Mouse (Mus musculus): Measurements from ENCODE around the gene Gmfb.
A peak's percentile ranks its signal among the peaks of the same experiment; 100 is the strongest.

Gmfb gene

DNA sequence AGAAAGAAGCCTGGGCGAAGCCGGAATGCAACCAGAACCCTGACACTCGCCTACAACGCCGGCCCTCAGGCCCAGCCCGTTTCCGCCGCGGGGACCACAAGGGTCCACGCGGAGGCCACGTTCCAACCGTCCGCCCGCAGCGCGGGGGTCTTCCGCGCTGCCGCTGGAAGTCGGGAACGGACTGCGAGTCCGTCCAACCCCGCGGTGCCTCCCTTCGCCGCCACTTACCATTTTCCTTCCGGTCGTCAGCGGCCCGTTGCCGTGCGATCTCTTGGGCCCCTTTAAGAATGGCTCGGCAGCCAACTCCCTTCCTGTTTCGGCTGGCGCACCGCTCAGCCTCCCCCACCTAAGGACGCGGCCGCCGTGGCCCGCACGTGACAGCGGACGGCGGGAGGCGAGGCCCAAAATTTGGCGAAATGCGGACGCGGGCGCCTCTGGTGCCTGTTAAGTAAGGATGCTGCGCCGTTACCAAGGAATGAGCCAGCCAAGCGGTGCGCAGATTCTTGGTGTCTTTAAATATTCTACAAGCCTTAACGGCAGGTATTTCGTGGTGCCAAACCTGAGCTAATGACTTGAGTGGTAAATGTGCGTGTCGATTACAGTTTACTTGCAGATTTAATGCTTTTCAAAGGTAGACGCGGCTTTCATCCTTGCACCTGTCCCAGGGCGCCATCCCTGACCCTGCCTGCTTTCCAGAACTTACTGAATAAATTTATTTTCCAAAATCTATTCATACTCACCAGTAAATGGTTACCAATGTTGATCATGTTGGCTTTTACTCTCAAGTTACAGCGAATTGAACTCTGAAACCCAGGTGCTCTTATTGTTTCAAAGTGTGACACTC lies at the start of gene Gmfb:
Gene Gmfb (minus strand): TSS at position 370 of the 844 bp plus-strand sequence.
- DNase-seq: peak; percentile 100

- peak; percentile 61 for DNase-seq
Observed at GRCm38 (mm10) chr14:46862922-46863321, 40.9 kb upstream of the Gmfb start.

- peak; percentile 66 for DNase-seq
Observed at GRCm38 (mm10) chr14:46853677-46854076, 31.6 kb upstream of the Gmfb start.

DNA sequence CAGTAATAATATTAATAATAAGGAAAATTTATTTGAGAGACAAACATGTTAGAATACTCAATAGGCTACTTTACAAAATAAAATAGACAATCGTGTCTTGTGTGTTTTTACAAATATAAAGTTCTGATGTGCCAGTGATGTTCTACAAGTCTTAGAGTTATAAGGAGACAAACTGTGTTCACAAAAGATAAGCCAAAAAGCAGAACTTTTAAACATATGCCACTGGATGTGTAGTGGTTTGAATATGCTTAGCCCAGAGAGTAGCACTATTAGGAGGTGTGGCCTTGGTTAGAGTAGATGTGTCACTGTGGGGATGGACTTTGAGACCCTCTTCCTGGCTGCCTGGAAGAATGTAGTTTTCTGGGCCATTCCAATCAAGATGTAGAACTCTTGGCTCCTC lies 27.7 kb upstream of the Gmfb start:
- DNase-seq: no peak

DNA sequence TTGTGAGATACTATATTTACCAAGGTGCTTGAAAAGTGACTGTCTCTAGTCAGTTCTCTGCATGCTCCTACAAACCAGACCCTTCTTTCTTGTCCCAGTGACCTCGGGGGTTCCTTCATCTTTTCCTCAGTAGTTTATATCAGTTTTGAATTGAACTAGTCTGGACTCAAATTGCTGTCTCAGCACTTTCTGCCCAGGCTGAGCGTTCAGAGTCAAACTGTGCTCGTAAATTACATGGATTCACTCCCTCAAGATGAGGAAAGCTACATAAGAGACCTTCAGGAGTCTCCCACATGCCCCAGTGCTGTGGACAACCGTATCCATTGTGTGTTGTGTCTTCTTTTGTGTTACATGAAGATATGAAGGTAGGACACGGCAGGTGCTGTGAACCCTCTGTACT lies 26.7 kb upstream of the Gmfb start:
- peak; percentile 83 for DNase-seq

GRCm38 (mm10) chr14:46848063-46848590 lies 26.1 kb upstream of the Gmfb start:
- DNase-seq: peak; percentile 55

- peak; percentile 85 for DNase-seq
Observed at GRCm38 (mm10) chr14:46845706-46846105, 23.7 kb upstream of the Gmfb start.

GRCm38 (mm10) chr14:46839326-46839725 lies 17.3 kb upstream of the Gmfb start:
- DNase-seq: peak; percentile 19

DNA sequence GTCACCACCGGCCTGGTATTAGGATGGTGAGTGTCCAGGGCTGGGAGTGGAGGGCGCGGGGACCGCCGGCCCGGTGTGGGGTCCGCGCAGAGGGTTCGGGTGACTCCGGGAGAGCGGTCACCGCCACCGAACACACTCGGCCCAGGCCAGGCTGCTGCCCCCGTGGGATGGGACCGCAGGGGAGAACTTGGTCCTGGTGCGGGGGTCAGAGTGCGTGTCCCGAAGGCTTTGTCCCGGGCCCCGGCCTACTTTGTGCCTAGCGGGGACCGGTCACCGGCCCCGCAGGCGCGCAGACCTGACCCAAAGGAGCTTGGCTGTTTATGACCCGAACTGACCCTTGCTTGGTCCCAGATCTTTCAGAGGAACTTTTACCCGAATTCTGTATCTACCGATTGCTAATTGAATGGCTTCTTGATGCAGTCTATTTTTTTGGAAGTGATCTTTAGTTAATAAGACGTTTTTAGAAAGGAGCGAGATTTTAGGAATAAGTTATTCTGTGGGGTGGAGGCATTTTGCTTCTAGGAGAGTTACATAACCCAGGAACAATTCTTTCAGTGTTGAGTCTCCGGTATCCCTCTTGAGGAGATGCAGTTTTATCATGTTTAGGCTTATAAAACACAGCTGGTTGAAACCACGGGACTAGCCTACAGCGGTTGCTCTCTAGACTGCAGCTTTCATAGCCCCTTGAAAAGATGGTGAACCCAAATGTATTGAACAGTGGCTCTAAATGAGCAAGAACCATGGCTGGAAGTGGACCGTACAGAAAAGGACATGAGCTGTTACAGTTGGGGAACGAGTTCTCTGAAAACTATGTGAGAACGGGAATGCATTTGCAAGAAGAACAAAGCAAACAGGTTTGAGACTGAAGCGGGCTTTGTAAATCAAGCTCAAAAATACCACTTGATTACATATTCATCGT lies 10.6 kb upstream of the Gmfb start:
- DNase-seq: no peak

DNA sequence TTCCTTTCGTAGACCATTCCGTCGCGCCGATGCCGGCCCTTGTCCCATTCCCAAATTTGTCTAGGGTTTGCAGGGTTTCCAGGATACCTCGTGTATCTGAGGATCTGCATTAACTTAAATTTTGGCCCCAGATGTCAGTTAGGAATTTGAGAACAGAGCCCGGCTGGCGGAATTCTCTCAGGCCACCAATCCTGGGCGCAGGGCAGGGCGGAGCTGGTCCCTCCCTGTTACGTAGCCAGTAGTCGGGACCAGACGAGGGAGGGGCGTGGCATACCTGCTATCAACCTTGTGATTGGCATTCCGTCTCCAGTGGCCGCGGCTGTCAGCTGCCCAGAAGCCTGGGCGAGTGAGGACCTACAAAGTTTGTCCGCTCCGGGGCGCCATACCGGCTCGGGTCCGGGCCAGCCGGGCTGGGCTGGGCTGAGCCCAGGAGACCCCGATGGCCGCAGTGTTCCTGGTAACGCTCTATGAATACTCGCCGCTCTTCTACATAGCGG lies 9.8 kb upstream of the Gmfb start, which contains the start of gene Cgrrf1:
Gene Cgrrf1 (plus strand): TSS at position 289 of the 497 bp plus-strand sequence.
- DNase-seq: peak; percentile 100

DNA sequence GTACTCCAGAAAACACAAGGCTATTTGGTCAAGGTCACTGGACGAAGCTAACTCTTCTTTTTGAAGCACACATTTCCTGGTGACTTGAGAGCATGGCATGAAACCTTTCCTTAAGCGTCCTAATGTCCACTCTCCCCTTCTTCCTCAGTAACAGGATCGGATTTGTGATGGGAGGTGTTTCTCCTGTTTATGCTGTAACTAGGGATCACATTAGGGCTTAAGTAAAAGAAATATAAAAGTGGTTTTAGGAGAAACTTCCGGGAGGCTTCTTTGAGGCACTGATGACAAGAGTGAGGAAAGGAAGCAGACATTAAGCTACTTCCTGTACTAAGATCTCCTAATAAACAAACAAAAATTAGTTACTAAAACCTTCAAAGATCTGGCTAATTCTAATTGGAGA lies 9.3 kb upstream of the Gmfb start:
- peak; percentile 67 for DNase-seq

- DNase-seq: peak; percentile 53
Observed at GRCm38 (mm10) chr14:46827430-46827829, 5.4 kb upstream of the Gmfb start.

GRCm38 (mm10) chr14:46823996-46824395 lies 2.0 kb upstream of the Gmfb start:
- DNase-seq: peak; percentile 70

GRCm38 (mm10) chr14:46821271-46821872 lies 670 bp downstream of the Gmfb start:
- DNase-seq: peak; percentile 93

DNA sequence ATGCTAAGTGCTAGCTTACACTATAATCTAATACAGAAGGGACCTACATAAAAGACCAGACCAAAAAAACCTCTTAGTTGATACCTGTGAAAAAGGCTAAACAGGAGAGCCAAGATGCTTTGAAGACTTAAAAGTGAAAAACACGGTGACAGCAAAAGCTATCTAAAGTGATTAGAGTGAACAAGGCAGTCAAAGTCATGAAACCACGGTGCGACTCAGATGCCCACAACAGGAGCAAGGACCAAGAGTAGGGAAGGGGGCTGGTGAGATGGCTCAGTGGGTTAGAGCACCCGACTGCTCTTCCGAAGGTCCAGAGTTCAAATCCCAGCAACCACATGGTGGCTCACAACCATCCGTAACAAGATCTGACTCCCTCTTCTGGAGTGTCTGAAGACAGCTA lies 2.1 kb downstream of the Gmfb start:
- DNase-seq: peak; percentile 68

- peak; percentile 4 for DNase-seq
Observed at GRCm38 (mm10) chr14:46818743-46819142, 3.3 kb downstream of the Gmfb start.

- DNase-seq: peak; percentile 74
Observed at GRCm38 (mm10) chr14:46816916-46817622, 5.0 kb downstream of the Gmfb start.

- peak; percentile 53 for DNase-seq
Observed at GRCm38 (mm10) chr14:46815640-46816039, 6.4 kb downstream of the Gmfb start.

DNA sequence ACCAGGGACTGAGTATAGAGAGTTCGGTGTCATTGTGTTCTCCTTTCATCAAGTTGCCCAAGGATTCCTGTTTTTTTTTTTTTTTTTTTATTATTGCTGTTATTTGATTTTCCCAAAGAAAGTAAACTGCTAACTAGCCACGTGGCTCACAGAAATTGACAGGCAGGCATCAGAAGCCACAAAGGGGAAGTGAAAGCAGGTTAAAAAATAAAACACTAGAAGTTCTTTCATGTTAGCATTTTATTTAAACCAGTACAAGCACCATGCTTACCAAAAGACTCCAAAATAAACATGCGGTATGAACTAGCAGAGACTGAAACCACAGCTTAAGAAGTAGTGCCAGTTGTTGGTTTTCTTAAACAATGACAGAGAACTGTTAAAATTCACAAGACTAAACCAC lies 14.1 kb downstream of the Gmfb start:
- DNase-seq: peak; percentile 81

DNA sequence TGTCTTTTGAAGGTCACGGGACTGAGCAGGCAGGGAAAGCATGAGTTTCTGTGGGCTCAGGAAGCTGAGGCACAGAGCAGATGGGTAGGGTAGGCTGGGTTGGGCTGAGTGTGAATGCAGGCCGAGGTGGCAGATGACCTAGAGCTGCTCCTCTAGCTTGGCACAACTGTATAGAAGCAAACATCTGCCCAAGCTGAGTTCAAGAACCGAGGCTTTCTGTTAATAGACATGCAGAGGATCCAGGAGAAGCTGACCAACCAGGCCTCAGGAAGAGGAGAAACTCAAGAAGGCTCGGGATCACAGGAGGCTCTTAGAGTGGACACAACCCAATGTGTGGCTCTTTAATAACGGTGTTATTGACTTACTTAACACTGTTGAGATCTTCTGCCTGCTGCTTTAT lies 15.9 kb downstream of the Gmfb start:
- DNase-seq: peak; percentile 84

DNA sequence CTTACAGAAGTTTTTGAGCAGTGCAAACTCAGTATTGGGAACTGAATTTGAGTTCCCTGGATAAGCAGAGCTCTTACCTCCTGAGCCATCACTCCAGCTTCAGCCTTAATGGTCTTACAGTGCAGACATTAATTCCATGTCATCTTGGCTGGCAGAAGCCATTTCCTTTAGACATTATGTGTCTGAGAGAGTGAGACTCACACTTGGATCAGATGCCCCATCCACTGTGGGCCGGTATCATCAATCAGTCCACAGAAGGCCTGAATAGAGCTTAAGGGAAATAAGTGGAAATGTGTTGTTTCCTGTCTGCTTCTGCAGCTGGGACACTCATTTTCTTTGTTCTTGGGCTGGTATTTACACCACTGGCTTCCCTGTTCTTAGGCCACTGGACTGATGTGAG lies 18.3 kb downstream of the Gmfb start:
- no peak for DNase-seq

GRCm38 (mm10) chr14:46803259-46803658 lies 18.8 kb downstream of the Gmfb start:
- peak; percentile 73 for DNase-seq
